Mouse (Mus musculus) layer of hippocampus, adult 9-11 months (tissue): ENCODE results near the gene Btc.

Experiments
- DNase-seq: peaks from one replicate; pipeline ENCODE4 v3.0.0; 2022

Gene Btc

DNA sequence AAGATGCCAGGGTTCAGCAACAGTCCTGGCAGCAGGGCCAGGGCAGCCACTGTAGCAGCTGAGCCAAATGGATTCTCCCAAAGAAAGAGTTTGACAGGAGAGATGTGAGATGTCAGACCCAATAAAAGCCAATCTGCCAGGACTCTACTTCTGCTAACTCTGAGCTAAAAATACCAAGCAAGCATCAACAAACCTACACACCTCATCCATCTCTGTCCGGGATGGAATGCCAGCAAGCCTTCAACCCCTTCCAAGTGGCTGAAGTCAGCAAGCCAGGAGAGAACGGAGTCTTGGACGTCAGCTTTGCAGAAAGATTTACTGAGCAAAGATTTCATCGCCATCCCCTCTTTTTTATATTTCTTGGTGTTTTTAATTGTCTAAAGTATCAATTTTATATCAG is 88.8 kb downstream of the Btc start:
- DNase-seq = no peak

DNA sequence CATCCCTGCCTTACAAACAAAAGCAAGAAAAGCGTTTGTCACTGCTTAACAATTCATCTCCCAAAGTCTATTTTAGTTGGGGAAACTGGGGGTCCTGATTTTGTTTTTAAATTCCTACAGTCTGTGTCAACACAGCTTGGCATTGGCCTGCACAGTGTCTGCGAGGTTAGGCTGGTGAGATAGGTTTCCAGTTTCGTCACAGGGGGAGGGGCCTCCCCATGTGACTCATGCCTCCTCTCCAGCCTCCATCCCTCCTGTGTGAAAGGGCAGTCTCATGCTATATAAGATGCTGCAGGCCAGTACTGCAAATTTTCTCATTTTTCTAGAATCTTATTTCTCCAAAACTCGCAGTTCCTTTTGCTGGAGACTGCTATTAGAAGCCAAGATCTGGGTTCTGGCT is 91.0 kb downstream of the Btc start:
- no peak for DNase-seq

DNA sequence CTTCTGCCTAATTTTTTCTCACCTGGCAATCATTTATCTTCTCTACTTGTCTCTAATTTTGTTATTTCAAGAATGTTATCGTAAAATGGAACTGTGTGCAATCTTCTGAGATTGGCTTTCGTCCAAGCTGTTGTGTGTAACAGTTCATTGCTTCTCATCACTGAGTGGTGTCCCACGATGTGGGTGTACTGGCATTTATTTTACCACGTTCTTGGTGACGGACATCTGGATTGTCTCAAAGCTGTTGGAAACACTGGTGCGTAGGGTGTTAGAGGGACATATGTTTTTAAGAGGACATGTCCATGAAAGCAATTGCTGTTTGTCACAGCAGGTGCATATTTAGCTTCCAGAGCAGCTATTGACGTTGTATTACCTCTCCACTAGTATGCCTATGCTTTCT is 94.2 kb downstream of the Btc start:
- peak; percentile 41 for DNase-seq

DNA sequence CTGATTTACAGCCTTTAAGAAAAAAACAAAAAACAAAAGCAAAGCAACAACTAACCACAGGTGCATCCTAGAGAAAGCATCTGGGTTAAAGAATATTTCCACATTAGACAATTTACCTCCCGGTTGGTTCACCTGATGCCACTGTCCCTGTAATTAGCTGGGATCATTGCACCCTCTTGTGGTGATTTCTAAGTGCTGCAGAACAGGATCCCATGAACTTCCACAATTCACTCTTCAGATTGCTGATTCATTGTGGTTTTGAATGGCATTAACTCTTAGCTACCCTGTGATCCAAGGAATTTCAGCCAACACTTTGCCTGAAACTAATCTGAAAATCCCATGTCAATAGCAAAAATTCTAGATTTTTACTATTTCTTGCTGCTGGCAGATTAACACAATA is 94.9 kb downstream of the Btc start:
- peak; percentile 34 for DNase-seq
